Mouse (Mus musculus) frontal cortex, postnatal 10 days (tissue): ENCODE data around the gene Adamts9.
A peak's percentile ranks its signal among the peaks of the same experiment; 100 is the strongest.

Experiments used
- DNase-seq, 2 experiments: peaks; one replicate each; pipeline ENCODE4 v3.0.0; 2022; ENCODE audit warnings: low spot score in 2 of 2, mixed read lengths in 1 of 2

Adamts9 gene

DNA sequence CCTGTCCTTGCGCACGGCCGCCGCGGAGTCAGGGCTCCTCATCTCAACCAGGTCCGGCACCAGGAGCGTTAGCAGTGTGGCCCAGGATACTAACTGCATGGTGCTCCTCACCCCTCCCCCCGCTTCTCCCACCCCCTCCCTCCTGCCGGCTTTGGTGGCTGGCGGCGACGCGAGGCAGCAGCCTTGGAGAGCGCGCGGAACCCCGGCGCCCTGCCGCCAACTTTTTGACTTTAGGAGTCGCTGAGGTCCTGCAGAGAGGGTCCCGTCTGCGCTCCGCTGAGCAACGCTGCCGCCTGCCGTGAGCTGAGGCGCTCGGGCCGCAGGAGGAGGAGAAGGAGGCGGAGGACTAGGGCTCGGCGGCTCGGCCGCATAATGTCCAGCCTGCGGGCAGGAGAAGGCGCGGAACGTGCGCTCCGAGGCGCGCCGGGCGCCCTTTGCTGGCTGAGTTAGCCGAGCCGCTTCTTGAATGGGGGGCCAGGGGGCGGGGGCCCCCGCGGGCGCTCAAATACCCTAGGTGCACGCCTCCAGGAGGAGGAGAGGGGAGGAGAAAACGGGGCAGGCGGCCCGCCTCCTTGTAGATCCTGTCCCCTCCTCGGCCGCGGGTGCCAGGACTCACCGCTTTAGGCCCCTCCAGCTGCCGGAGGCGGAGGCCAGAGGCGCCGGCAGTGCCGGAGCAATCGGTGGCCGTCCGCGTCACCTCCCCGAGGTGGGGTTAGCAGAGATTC is at the start of gene Adamts9:
Gene Adamts9, minus strand, starts transcription at position 436 of the 725 bp plus-strand sequence.
- peak; percentile 27 to 51 for DNase-seq

DNA sequence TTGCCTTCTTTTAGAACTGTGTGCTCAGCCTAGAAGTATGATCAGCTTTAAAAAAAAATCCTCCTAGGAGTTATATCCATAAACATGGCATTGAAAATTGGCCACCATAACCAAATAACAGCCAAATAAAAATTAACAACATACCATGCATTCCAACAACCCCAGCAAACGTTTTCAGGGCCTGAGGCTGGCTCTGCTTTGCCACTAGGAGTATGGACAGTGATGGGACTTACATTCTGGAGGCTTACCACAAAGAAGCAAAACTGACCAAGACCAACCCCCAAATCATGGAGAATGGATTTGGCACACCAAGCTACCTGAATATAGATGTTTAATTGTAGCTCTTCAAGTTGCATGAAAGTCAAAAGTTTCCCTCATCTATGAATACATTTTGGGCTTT is 48.3 kb upstream of the Adamts9 start:
- DNase-seq: no peak

DNA sequence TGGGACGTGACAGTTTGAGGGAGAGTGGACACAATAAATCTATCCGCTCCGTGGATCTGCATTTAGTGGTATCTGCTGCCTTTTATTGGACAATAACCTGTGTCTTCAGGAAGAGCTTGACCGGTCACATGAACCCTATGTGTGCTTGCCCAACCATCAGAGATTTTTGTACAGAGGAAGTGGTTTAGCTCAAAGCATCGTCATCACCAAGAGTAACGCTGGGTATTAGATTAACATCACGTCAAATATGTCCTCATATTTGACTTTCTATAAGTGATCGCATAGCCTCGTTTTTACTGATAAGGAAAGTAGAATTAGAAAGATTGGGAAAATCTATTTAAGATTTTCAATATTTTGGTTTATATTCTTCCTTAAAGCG is 45.3 kb upstream of the Adamts9 start:
- DNase-seq: no peak

DNA sequence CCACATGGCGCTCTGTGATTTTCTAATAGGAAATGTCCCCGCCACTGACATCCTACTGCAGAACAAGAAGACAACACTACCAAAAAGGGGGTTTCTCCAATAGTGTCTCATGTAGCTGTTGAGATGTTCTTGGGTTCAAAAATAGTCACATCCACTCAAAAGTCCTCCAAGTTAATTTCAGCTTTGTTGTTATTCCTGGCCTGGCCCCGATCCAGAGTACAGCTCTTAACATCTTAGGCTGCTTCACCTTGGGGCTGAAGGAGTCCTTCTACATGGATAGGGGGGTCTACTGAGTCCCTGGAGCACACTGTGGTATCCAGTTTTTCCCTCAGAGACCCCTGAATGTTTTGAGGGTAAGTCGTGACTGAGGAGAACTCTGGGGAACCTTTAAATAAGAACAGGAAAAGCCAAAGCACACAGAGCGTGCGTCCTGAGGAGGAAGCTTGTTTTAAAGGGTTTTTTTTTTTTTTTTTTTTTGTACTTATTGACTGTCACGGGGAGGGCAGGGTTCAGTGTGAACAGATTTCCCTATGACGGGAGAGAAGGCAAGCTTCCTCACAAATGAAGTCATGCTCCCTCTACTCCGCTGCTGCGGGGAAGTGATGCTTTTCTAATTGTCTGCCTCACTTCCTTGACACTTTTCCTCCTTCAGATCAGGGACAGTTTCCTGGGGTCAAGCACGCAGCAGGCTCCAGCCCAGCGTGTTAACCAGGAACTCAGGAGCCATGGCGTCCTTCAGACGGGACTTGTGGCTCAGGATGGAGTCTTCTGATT is 44.7 kb upstream of the Adamts9 start:
- no peak for DNase-seq

DNA sequence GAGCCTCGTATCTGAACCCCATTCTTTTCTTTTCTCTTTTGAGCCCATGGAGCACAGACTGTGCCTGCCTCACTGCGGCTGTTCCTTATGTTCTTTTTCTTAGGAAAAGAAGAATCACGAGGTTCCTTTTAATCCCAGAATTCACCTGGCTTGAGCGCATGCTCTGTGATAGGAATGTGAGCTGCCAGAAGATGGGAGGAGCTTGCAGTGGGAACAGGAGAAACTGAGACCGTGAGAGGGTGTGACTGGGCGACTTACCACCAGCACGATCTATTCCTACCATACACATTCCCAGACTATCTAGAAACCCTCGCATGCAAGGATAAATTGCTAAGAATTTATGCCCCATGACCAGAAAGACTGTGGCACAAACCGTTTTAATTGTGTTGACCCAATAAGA is 44.1 kb upstream of the Adamts9 start:
- DNase-seq: no peak

DNA sequence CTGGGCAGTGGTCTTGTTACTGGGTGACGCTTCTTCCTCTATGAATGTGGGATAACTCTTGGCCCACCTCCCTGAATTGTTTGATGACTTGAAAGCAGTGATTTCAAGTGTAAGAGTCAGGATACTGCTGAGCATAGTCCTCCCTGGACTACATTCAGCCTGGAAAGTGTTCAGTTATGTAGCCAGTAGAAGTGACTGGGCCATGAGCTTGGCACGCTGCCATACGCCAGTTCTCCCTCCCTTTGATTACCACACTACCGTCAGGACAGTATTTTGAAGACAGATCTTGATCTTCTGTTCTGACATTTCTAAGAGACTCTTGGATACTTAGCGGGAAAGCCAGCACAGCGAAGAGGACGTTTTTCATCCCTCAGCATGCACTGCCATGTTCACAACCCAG is 40.1 kb upstream of the Adamts9 start:
- no peak for DNase-seq

DNA sequence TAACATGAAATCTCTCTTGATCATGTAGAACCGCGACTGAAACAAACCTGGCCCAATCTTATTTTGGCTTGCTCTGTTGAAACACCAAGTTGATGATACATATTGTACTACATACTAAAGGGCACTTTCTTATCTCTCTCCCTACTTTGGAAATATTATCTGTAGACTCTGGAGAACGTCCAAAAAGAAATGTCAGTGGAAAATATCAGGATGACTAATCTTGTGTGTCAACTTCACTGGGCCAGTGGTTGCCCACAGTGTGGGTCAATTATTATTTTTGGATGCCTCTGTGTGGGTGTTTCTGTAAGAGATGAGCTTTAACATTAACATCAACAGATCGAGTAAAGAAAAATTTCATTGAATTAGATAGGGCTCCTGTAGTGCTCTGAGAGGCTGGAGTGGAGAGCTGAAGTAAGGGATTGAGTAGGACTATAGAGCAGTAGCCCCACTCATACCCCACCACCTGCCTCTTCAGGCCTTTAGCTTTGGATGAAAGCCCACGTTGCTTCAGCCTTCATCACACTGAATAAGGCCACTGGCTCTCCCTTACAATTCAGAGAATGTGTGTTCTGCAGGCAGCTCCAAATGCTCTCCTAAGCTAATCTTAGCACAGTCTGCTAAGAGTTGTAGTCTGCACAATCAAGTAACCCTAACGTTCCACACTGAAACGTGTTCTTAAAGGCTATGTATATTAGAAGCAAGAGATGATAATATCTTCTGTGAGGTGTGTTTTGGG is 38.3 kb upstream of the Adamts9 start:
- DNase-seq: no peak

DNA sequence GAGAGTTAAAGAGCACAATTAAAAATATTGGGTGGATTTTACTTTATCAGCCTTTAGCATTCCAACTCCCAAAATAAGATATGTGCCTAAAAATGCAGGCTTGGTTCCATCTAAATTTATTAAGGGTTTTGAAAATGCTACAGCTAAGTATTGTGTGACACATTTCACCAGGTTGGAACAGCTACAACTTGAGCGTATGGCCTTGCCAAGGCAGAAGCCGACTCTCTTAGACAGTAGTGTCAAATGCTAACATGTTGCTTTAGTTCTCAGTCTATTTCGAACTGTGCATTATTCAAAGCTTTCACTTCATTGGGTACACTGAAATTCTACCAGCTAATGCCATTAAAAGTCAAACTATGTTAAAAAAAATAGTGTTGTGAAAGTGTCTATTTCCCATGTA is 30.0 kb upstream of the Adamts9 start:
- DNase-seq: no peak

DNA sequence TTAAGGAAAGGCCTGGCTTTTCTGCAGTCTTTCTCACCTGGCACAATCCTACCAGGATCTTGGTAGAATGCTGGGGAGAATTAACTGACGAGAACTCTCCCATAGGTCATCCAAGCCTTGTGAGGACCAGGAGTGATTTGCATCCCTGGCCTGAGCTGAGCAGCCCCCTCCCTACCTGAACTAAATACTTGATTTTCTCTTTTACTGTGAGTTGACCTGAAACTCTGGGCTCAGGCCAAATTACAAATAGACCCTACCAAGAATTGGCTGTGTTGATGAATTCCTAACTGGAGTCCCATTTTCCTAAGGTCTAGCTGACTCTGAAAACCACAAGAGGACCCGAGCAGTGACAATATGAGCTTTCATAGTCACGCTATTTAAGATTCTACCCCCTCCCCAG is 25.4 kb upstream of the Adamts9 start:
- DNase-seq: no peak

DNA sequence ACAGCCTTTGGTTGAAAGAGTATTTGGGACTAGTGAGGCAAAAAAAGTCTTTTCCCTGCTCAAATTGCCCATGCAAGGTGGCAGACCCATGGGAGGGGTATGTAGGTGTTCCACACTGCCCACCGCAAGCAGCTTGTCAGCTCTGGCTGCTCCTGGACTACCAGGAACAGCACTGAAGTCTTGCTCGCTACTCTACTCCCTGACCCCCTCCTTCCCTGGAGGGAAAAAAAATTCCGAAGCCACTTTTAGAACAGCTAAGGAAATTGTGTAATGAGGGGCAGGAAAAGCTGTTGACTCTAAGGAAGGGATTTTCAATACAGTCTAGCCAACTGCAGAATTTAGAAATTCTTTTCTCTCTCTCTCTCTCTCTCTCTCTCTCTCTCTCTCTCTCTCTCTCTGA is 24.9 kb upstream of the Adamts9 start:
- DNase-seq: no peak

DNA sequence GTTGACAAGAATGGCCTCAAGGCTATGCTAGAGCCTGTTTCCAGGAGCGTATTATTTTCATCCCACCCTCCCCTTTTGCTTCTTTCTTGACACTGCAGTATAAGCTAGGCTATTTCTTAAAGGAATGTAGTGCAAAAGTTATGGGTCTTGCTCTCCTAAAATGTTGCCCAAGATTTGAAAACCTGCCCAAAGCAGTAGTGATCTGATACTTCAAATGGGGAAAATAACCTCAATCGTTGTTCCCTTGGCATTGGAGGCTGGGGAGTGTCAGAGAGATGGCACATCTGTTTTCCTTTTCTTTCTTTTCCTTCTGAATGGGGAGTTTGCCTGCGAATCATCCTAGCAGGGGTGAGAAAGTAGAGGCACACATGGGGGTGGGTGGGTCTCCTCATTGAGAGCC is 19.7 kb upstream of the Adamts9 start:
- no peak for DNase-seq

DNA sequence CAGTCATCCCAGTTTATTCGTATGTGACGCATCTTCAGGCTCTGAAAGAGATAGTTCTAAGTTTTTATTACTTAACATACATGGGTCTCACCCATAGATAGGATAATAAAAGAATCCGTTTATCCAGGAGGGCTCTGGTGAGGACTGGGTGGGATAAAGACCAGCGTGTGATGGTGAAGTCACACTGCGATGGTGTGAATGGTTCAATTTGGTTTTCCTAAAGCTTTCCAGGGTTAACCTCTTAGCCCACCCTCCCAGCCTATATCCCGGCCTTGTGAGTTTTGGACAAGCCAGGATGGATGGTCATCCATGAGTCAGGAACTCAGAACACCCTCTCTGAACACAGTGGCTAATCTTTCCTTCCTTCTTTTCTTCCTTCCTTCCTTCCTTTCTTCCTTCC is 17.7 kb upstream of the Adamts9 start:
- DNase-seq: no peak

DNA sequence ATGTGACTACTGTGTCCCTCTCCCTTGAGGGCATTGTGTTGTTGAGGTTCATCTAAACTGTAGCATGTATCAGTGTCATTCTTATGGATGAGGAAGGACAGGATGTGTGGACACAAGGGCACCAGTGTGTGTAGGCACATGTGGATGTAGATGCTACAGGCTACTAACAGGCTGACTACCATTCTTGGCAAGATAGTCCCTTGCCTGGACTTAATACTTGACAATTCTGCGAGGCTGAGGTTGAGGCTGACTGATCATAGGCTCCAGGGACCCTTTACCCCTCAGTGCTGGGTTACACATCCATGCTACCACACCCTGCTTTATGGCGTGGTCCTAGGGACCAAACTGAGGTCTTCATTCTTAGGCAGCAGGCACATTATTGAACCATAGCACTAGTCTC is 16.1 kb upstream of the Adamts9 start:
- no peak for DNase-seq

DNA sequence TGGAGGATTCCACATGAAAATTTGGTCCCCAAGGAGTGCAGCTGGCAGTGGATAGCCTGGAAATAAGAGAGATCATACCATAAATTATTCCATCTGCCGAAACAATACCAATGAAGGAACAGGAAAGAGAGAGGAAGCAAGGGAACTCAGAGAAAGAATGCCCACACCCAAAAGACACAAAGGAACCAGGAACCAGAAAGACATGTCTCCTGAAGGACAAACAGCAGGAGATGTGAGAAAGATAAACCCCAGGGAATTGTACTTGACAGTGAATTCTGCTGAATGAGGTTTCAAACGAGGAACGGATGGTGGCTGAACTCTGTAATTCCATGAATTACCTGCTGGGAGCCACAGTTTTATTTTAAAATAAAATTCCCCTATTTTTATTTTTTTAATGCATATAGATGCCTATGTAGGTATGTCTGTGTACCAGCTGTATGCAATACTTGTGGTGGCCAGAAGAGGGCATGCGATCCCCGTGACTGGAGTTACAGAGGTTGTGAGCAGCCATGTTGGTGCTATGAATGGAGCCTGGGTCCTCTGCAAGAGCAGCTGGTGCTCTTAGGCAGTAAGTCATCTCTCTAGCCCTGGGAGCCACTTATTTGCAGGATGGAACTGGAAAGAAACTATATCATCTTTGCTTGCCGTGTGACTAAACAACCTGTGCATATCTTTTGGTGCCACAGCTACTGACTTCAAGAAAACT is 4.2 kb upstream of the Adamts9 start:
- no peak for DNase-seq

DNA sequence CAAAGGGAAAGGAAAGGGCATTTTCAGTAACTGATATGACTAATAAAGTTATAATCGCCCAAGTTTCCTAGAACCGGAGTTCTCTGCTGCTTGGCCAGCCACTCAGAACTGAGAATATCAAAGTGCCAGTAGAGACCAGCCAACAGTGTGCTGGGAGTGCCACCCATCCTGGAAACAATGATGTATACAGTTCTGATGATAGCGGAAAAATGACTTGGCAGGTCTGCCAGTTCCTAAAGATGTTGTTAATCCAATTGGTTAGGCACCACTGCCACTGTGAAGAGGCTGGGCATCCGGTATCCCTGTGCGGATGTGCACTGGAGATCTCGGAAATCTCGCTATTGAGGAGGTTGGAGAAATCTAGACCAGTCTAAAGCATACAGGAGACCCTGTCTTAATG is 1.4 kb upstream of the Adamts9 start:
- no peak for DNase-seq

DNA sequence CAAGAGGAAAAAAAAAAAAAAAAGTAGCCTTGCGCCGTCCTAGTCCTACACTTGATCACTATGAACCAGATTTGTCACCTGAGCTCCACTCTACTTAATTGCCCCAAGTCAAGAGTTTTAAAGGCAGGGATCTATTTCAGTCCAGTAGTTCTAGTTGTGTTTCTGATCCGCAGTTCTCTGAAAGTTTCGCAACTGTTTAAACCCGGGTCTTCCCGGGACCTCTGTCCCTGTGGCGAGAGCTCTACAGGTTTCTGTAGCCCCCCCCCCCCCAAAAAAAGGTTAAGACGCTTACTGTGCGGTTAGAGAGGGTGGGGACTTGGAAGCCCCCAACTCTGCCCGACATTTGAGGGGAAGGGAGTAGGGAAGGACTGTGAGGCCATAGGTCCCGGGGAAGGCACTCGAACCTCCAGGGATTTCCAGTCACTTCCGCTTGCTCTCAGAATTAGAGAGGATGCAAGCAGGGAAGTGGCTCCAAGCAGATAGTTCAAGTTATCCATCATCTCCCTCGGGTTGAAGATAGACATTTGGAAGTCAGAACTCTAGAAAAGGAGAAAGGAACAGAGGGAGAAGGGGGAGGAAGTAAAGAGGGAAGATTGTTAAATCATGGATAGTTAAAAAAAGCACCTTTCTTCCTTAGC is 875 bp upstream of the Adamts9 start:
- DNase-seq: no peak

DNA sequence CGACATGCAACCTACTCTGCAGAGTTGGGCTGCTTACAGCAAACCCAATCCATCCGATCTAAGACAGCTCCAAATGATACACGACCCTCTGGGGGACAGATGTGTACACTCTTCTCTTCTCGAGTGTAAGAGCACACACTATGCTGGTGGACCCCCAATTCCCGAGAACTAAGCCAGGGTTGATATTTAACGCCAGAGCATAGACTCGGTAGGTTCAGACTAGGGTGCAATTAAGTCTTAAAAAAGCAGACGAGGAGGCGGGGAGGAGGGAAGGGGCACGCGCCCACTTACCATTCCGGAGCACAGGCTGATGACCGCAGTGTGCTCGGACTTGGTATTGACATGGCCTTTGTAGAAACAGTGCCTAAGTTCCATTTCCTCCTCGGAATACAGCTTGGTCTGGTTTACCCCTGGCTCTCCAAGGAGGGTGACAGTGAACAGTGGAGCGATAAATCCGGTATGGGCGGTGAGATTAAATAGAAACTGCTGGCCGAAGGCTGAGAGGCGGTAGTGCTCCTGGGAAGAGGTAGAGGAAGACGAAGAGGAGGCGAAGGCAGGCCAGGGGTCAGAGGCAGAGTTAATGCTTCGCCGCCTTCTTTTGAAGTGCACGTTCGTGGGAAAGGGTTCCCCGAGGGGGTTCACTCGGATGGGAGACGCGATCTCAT is 1.4 kb downstream of the Adamts9 start:
- DNase-seq: peak in 1 of 2 experiments; percentile 12

DNA sequence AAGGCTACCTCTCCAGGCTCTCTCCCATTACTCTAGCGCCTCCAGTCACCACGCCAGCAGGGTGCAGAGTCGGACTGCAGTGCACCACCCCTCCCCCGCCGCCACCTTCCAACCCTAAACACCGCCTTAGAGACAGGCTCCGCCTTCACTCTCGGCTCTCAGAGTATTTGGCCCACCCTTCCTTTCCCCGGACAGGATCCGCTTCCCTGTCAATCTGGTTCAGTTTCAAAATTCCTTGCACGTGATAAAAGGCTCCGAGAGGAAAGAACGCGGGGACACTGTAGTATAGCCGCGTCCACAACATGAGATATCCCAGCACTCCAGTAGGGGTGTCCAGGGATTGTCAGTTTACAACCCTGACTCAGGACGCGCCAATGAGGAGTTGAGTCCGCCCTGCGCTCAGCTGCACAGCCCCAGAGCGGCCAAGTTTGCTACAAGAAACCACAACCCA is 2.0 kb downstream of the Adamts9 start:
- peak; percentile 46 to 64 for DNase-seq

DNA sequence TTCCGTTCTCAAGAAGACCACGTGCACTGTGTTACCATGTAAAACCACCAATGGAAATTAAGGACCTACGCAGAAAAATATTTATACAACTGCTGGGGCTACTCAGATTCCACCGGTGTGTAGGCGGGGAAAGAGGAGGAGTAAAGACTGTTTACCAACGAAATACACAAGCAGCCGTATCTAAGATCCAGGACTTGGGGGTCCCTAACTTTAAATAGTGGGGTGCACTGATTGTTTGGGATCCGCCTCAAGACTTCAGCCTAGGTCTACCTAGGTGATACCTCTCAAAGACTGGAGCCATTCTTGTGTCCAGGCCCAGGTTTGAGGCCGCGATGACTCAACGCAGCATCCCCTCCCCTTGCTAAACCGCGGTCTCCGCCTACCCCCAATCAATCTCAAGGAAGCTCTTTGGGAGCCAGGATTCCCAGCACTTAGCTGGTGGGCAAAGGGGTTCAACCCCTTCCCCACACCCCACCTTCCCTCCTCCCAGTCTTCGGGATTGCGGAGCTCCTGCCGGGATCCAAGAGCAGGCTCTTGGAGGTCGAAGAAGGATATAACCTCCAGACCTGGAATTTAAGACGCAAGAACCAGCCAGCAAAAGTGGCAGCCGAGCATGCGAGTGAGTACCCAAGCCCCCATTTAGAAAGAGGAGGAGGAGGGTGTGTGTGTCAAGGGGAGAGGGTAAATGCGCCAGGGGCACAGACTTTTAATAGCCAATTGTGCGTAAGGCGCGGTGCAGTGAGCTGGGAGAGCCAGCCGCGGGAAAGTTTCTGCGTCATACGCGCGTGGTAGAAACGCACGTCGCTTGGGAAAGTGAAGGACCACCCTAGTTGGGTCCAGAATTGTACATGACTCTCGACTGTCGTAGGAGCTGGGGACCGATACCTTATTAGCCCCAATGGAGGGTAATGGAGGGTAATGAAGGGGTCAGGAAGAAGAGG is 2.8 kb downstream of the Adamts9 start:
- DNase-seq: no peak

DNA sequence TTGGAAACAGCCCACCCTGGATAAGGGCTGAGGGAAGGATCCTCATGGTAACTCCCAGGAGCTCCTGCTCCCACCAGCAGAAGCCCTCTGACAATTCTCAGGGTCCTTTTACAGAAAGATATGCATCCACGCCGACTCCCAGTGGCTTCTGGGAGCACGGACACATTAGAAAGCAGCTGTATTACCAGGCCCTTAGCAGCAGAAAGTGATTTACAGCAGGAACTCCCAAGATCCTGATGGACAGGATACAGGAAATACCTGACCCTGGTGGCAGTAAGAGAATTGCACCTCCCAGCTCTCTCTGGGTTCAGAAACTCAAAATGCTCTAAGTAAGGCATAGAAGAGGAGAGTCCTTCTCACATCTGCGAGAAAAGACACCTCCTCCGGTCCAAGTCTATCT is 15.0 kb downstream of the Adamts9 start:
- no peak for DNase-seq
